Mouse (Mus musculus): ENCODE results near the gene Hist1h3e. TPM values are rescaled to one million over a fixed set of nuclear protein-coding genes. Genes with fewer than 3 reads are reported as not detected.
"Not testable (repeated sequence)": the region's sequence is repeated elsewhere in the genome, so short reads cannot be mapped to it uniquely, and the experiment has no call there.

The Hist1h3e gene
- polyA plus RNA-seq, 1 experiment from 2014 or later: 3.6 TPM

GRCm38 (mm10) chr13:23576351-23576881 is 14.2 kb upstream of the Hist1h3e start:
- no peak for ATAC-seq (ENCODE audit: insufficient read depth, low FRiP score)
- Histone ChIP-seq H3K27ac (ENCODE audit: low read length) (peak overlapping the region; percentile 90), H3K27me3 (ENCODE audit: control insufficient read depth, insufficient read depth, low read length) (no peaks in the 10 kb centered on the region), H3K4me1 (ENCODE audit: control insufficient read depth, insufficient read depth, low read length) (peaks cover 32% of the 10 kb centered on the region), H3K36me3 (ENCODE audit: control insufficient read depth, insufficient read depth, low read length) (no peaks in the 10 kb centered on the region), H3K9me3 (replicated peaks; ENCODE audit: control insufficient read depth, low read length) (no peaks in the 10 kb centered on the region), H3K9ac (ENCODE audit: low read length) (peak overlapping the region; percentile 64), H3K4me2 (ENCODE audit: low read depth, low read length) (peak overlapping the region; percentile 78), H3K4me3 (replicated peaks; ENCODE audit: low read length) (peak overlapping the region; percentile 52)
- 8% methylated on average over 7 of the region's 7 CpGs for WGBS

- H3K36me3 ChIP-seq (ENCODE audit: control insufficient read depth, insufficient read depth, low read length); H3K9me3 ChIP-seq (replicated peaks; ENCODE audit: control insufficient read depth, low read length); ATAC-seq (ENCODE audit: insufficient read depth, low FRiP score); H3K27me3 ChIP-seq (ENCODE audit: control insufficient read depth, insufficient read depth, low read length): not testable (repeated sequence)
- Histone ChIP-seq H3K9ac (ENCODE audit: low read length) (peak overlapping the region; percentile 64), H3K27ac (ENCODE audit: low read length) (peak overlapping the region; percentile 90), H3K4me3 (replicated peaks; ENCODE audit: low read length) (peak overlapping the region; percentile 52), H3K4me1 (ENCODE audit: control insufficient read depth, insufficient read depth, low read length) (peaks cover 30% of the 10 kb centered on the region), H3K4me2 (ENCODE audit: low read depth, low read length) (peak overlapping the region; percentile 78)
- 0% methylated on average over 8 of the region's 40 CpGs for WGBS
These were observed 13.7 kb upstream of the Hist1h3e start for GRCm38 (mm10) chr13:23575864-23576313.

GRCm38 (mm10) chr13:23575271-23575851 is 13.2 kb upstream of the Hist1h3e start, which contains the start of gene Hist1h3d:
TSS of gene Hist1h3d (plus strand) at chr13:23575763.
- Histone ChIP-seq H3K9ac (ENCODE audit: low read length) (peak within 1 kb of the TSS; percentile 64), H3K9me3 (replicated peaks; ENCODE audit: control insufficient read depth, low read length) (no peaks in the 10 kb centered on the region), H3K4me1 (ENCODE audit: control insufficient read depth, insufficient read depth, low read length) (peaks cover 28% of the 10 kb centered on the region), H3K4me3 (replicated peaks; ENCODE audit: low read length) (peak within 1 kb of the TSS; percentile 52), H3K4me2 (ENCODE audit: low read depth, low read length) (peak within 1 kb of the TSS; percentile 78), H3K27me3 (ENCODE audit: control insufficient read depth, insufficient read depth, low read length) (no peaks in the 10 kb centered on the region), H3K36me3 (ENCODE audit: control insufficient read depth, insufficient read depth, low read length) (no peaks in the 10 kb centered on the region), H3K27ac (ENCODE audit: low read length) (peak within 1 kb of the TSS; percentile 90)
- WGBS: under 1% methylated on average over 18 of the region's 18 CpGs
- peak; percentile 63 for ATAC-seq (ENCODE audit: insufficient read depth, low FRiP score)

DNA sequence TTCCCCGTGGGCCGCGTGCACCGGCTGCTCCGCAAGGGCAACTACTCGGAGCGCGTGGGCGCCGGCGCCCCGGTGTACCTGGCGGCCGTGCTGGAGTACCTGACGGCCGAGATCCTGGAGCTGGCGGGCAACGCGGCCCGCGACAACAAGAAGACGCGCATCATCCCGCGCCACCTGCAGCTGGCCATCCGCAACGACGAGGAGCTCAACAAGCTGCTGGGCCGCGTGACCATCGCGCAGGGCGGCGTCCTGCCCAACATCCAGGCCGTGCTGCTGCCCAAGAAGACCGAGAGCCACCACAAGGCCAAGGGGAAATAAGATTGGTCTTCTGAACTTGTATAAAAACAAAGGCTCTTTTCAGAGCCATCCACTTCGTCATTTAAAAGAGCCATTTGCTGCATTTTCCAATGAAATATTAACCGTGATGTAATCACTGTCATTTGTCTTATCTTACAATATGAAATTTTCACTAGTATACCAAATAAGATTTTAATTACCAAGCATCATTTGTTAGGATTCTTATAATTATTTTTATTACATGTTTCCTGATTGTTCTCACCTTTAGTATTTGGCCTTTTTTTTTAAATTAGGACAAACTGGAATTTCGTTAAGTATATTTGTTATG is 12.5 kb upstream of the Hist1h3e start:
- WGBS: under 1% methylated on average over 6 of the region's 39 CpGs
- not testable (repeated sequence) for H3K36me3 ChIP-seq (ENCODE audit: control insufficient read depth, insufficient read depth, low read length); ATAC-seq (ENCODE audit: insufficient read depth, low FRiP score); H3K27me3 ChIP-seq (ENCODE audit: control insufficient read depth, insufficient read depth, low read length); H3K9me3 ChIP-seq (replicated peaks; ENCODE audit: control insufficient read depth, low read length)
- Histone ChIP-seq H3K4me2 (ENCODE audit: low read depth, low read length) (peak overlapping the region; percentile 78), H3K4me1 (ENCODE audit: control insufficient read depth, insufficient read depth, low read length) (peaks cover 33% of the 10 kb centered on the region), H3K27ac (ENCODE audit: low read length) (peak overlapping the region; percentile 80), H3K4me3 (replicated peaks; ENCODE audit: low read length) (peak overlapping the region; percentile 40), H3K9ac (ENCODE audit: low read length) (0 out of 2 replicates have a peak overlapping the region, but pooled peaks have one; percentile 57)

DNA sequence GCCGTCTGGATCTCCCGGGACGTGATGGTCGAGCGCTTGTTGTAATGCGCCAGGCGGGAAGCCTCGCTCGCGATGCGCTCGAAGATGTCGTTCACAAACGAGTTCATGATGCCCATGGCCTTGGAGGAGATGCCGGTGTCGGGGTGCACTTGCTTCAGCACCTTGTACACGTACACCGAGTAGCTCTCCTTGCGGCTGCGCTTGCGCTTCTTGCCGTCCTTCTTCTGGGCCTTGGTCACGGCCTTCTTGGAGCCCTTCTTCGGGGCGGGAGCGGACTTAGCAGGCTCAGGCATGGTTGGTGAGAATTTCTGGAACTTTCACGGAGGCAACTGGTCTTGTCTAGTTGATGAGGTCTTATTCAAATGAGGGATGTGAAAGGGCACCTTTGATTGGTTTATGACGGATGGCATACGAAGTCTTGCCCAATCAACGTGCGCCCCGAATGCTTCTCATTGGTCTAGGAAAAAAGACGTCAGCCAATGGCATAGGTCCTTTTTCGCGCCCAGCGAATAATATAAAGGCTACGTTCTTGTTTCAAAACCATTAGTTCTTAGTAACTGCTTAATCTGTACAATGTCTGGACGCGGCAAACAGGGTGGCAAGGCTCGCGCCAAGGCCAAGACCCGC is 11.8 kb upstream of the Hist1h3e start, which contains the start of the genes Hist1h2bf and Hist1h2ad:
Gene Hist1h2bf (minus strand): TSS at position 299 of the 627 bp plus-strand sequence.
Gene Hist1h2ad (plus strand): TSS at position 484 of the 627 bp plus-strand sequence.
- peak within 1 kb of the TSS; percentile 54 for H3K4me3 ChIP-seq (replicated peaks; ENCODE audit: low read length)
- H3K4me1 ChIP-seq (ENCODE audit: control insufficient read depth, insufficient read depth, low read length): peaks cover 33% of the 10 kb centered on the region
- ATAC-seq (ENCODE audit: insufficient read depth, low FRiP score): peak; percentile 91
- peak within 1 kb of the TSS; percentile 78 for H3K4me2 ChIP-seq (ENCODE audit: low read depth, low read length)
- H3K9me3 ChIP-seq (replicated peaks; ENCODE audit: control insufficient read depth, low read length); H3K36me3 ChIP-seq (ENCODE audit: control insufficient read depth, insufficient read depth, low read length); H3K27me3 ChIP-seq (ENCODE audit: control insufficient read depth, insufficient read depth, low read length): not testable (repeated sequence)
- peak within 1 kb of the TSS; percentile 71 for H3K9ac ChIP-seq (ENCODE audit: low read length)
- peak within 1 kb of the TSS; percentile 91 for H3K27ac ChIP-seq (ENCODE audit: low read length)
- under 1% methylated on average over 22 of the region's 42 CpGs for WGBS

DNA sequence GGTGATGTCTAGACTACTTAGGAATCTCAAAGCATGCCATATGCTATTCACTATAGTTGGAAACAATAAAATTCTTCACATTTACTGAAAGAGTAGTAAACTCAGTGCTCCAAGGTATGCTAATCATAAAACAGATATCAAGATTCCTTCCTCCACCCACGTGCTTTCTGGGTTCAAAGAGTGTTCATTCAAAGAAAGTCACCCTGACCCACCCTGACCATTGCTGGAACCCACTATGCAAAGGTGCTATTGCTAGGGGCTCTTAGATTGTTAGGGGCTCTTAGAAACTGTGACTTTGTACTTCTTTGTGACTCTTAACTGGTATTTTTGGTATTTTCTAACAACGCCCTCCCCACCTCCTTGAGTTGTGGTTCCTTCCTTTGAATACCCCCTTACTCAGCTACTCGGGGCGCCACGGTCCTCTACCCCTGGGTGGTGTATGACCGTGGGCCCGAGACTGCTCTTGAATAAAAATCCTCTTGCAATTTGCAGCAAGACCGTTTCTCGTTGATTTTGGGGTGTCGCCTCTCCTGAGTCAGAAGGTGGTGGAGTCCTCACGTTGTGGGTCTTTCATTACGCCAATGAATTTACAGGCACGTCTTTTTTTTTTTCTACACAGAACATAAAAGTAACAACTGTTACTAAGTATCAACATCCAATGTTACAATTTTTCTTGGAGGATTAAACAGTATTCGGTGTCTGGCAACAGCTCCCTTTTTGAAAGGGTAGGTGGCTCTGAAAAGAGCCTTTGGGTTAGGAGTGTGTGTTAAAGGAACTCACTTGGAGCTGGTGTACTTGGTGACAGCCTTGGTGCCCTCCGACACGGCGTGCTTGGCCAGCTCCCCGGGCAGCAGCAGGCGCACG is 11.1 kb upstream of the Hist1h3e start:
- H3K36me3 ChIP-seq (ENCODE audit: control insufficient read depth, insufficient read depth, low read length); H3K9me3 ChIP-seq (replicated peaks; ENCODE audit: control insufficient read depth, low read length); ATAC-seq (ENCODE audit: insufficient read depth, low FRiP score); H3K27me3 ChIP-seq (ENCODE audit: control insufficient read depth, insufficient read depth, low read length): not testable (repeated sequence)
- H3K4me2 ChIP-seq (ENCODE audit: low read depth, low read length): peak overlapping the region; percentile 75
- peak overlapping the region; percentile 71 for H3K9ac ChIP-seq (ENCODE audit: low read length)
- WGBS: 6% methylated on average over 17 of the region's 20 CpGs
- peaks cover 33% of the 10 kb centered on the region for H3K4me1 ChIP-seq (ENCODE audit: control insufficient read depth, insufficient read depth, low read length)
- peak overlapping the region; percentile 91 for H3K27ac ChIP-seq (ENCODE audit: low read length)
- H3K4me3 ChIP-seq (replicated peaks; ENCODE audit: low read length): peak overlapping the region; percentile 54

DNA sequence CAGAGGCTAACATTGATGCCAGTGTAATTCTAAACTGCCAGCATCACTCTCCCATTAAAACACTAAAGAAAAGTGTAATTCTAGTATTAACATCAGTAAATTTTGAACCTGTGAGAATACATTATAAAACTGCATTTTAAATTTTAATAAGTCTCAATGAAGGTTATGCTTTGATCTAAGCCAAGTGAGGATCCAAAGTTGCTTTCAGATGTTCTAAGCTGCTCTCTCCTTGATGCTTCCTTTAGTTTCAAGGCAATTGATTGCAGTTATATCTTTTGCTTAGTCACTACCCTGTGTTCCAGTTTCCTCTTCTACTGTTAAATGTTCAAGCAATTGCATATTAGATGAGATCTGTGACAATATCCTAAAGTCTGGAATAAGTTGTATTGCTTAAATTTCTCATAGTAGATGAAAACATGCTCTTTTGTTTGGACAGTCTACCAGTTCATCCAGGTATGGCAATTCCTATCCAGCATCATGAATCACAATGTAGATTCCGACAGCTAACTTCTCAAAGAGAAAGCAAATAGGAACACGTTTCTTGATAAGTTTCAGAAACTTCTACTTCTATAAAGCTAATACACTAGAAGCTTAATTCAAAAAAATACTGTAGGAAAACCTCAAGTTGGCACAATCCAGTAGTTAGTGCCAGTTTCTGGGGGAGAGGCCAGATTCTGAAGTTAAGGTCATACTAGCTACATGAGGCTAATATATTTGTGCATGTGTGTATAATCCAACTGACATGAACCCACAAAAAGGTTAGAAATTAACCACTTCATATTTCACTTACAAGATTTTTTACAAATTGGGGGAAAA is 10.3 kb upstream of the Hist1h3e start:
- Histone ChIP-seq H3K9ac (ENCODE audit: low read length) (peak overlapping the region; percentile 62), H3K9me3 (replicated peaks; ENCODE audit: control insufficient read depth, low read length) (no peaks in the 10 kb centered on the region), H3K4me2 (ENCODE audit: low read depth, low read length) (peak overlapping the region; percentile 75), H3K27ac (ENCODE audit: low read length) (peak overlapping the region; percentile 93), H3K4me1 (ENCODE audit: control insufficient read depth, insufficient read depth, low read length) (peaks cover 32% of the 10 kb centered on the region), H3K27me3 (ENCODE audit: control insufficient read depth, insufficient read depth, low read length) (no peaks in the 10 kb centered on the region), H3K36me3 (ENCODE audit: control insufficient read depth, insufficient read depth, low read length) (no peaks in the 10 kb centered on the region), H3K4me3 (replicated peaks; ENCODE audit: low read length) (peak overlapping the region; percentile 54)
- ATAC-seq (ENCODE audit: insufficient read depth, low FRiP score): no peak
- 21% methylated on average over 2 of the region's 2 CpGs for WGBS

Measured in stomach, embryonic 16.5 days (tissue).